Mouse (Mus musculus): ENCODE measurements around the gene Cnksr3.

Cnksr3 gene

GRCm38 (mm10) chr10:7075661-7076060 lies 136.4 kb downstream of the Cnksr3 start:
- no peak for DNase-seq

DNA sequence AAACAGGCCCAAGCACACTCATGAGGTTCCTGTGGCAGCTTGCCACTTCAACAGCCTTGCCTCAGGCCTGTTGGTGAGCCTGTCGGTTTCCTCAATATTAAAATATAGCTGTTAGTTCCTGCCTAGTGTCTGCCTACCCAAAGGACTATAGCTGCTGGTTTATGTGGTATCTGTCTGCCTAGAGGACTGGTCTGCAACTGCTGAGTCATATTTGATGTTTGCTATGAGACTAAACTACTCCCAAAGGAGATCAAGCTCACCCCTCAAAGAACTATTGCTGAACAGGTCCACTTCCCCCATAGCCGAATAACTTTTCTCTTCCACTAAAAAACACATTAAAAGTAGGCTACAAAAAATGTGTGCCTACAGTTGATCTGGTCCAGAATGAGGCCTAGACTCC lies 137.8 kb downstream of the Cnksr3 start:
- DNase-seq: no peak

DNA sequence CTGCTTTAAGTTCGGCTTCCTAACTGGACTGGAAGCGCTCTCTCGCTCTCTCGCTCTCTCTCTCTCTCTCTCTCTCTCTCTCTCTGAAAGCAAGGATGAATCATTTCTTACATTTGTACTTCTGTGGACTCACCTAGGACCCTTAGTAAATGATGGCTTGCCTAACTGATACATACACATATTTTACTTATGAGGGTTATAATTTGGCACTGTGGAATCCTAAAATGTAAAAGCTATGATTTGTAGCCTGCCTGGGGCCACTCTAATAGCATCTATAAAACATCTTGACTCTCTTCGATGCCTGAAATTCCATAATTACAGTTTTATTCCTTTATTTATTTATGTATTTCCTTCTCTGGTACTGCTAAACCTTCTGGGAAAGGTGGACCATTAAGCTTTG lies 141.1 kb downstream of the Cnksr3 start:
- no peak for DNase-seq

- no peak for DNase-seq
Observed at GRCm38 (mm10) chr10:7070100-7070835, 141.8 kb downstream of the Cnksr3 start.

GRCm38 (mm10) chr10:7069090-7069489 lies 142.9 kb downstream of the Cnksr3 start:
- DNase-seq: no peak
